Mouse (Mus musculus) urinary bladder, postnatal 4 days (tissue): ENCODE measurements around the gene Tbcel.
A peak's percentile ranks its signal among the peaks of the same experiment; 100 is the strongest.

ENCODE experiments used
- DNase-seq, 2 experiments: peaks; one replicate each; pipeline ENCODE4 v3.0.0; 2021 to 2022; ENCODE audit warnings: low spot score in 2 of 2

The Tbcel gene

GRCm38 (mm10) chr9:42507709-42508108 is at the start of gene Tbcel:
Tbcel (minus strand) TSS chr9:42507809.
- no peak for DNase-seq

DNA sequence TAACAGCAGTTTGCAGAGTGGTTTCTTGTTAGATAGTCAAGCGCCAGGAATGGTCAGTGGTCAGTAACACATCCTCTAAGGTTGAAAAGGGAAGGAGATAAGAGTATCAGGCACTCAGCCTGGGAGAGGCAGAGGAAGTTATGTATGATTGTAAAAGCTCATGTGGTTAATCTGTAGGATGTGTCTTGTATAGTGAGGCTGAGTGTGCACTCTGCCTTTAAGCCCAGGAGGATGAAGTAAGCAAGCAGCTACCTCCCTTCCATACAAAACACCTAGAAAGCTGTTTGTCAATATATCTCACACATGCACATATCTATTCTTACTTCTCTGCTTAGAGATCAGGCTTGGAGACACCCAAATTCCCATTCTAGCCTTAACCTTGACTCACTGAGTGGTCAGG is 47.6 kb upstream of the Tbcel start:
- no peak for DNase-seq

DNA sequence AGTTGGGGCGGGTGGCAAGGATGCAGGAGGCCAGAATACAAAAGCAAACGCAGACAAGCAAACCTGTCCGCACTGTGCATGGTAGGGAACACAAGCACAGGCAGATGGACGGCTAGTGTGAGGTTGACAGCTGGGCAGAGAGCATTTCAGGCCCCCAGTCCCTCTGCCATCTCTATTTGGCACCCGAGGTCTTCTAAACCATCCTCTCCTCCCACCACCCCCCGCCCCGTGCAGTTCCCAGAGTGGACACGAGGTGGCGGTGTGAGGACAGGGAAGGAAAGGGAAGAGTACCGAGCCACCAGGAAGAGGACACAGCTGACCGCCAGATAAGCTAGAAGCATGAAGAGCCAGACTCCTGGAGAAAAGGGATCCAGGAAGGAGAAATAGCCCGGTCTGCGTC is 42.5 kb upstream of the Tbcel start:
- peak; percentile 47 to 85 for DNase-seq

DNA sequence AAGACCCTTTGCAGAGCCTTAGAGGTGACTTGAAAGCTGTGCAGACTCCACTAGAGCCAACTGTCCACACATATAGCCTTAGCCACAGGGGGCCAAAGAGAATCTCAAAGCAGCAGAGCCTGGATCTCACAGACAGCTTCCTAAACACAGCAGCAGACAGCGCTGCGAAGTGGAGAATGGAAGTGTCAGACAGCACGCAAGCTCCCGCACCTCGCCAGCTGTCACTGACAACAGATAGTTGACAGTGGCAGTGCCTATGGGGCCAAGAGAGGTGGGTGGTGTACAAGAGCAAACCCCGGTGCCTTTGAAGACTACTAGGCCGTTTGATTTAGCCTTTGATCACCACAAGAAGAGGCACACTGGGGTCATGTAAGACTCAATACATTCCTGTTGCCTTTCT is 41.4 kb upstream of the Tbcel start:
- no peak for DNase-seq

DNA sequence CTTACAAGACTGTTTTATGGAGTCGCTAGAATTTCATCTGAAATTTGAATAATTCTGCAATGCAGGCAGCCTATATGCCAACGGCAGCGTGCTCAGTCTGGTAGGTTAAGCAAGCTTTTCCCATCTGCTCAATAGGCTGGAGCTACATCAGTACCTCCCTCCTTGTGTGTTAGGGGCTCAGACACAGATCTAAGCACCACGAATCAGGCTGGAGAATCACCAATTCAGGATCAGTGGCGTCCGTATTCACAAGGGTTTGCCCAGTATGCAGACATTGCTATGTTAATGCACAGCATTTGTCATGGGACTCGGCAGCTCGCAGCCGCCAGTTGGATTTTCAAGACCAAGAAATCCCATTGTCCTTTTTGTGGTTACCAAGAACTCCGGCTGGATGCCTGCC is 36.9 kb upstream of the Tbcel start:
- no peak for DNase-seq

GRCm38 (mm10) chr9:42533491-42533890 is 25.9 kb upstream of the Tbcel start:
- DNase-seq: no peak

DNA sequence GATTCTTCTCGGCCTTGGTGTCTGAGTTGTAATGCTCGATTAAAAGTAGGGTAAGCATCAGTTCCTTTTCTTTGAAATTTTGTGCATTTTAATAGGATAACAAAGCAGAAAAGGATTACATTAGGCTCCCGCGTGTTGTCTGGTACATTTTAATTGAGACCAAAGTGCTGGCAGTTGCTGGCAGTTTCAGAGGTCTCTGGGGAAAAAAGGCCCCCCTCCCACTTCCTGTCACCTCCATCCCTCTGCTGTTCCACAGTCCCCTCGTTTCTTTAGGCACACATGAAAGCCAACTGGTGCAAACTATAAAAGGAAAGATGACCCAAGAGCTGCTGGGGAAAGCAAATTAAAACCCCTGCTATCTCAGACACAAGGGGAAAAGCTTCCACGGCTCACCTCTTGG is 25.4 kb upstream of the Tbcel start:
- DNase-seq: no peak

DNA sequence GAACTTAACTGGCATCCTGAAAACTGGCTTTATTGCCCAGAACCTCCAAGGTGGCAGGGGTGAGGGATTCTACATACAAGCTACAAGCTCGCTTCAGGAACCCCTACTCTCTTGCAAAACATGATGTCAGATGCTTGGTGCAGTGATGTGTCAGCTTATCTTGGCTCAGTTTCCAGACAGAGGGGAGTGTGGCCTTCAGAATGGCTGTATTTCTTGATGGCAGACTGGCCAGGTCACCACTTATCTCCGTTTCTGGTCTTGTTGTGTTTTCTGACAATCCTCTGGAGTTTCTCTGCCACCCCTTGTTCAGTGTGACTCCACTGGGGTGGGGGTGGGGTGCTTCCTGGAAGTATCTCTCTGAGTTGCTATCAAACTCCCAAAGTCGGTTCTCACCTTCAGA is 24.3 kb upstream of the Tbcel start:
- DNase-seq: no peak

GRCm38 (mm10) chr9:42530221-42531152 is 22.9 kb upstream of the Tbcel start:
- DNase-seq: no peak

DNA sequence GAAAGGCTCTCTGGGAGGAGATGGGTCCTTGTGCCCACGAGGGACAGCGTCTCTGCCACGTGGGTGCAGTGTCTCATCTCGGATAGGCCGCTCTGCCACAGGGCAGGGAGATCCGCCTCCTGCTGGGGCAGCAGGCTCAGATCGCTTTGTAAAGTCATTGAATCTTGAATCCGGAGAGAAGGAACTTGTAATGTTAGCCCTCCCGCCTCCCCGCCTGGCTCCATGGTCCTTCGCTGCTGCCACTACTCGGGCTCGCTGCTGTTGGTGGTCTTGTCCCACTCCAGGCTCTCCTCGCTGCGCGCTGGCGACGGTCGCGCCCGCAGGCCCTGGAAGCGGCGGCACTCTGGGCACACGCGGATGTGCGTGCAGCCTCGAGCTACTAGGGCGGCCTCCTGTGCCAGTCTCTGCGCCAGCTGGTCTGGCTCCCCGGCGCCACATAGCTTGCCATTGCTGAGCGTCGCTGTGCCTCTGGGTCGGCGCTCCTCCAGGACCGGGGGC is 13.0 kb upstream of the Tbcel start:
- DNase-seq: no peak

- DNase-seq: no peak
These were observed 10.6 kb upstream of the Tbcel start for GRCm38 (mm10) chr9:42518163-42518562.

GRCm38 (mm10) chr9:42513159-42513558 is 5.5 kb upstream of the Tbcel start:
- no peak for DNase-seq

DNA sequence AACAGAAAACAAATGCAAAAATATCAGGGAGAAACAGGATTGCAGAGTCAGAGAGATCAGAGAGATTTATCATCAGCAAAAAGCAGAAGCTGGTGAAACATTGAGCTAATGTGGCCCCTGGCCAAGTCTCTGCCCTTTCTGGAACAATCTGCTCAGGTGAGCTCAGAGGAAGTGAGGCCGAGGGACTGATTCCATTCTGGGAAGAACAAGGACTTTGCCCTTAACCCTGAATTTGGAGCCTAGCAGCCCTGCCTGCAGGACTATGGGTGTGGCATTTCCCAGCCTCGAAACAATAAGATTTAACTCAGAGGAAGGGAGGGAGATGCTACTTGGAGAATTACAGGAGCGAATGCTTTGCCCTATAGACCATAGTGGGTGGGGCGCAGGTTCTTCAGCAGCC is 4.7 kb upstream of the Tbcel start:
- DNase-seq: no peak

- DNase-seq: no peak
These were observed 626 bp upstream of the Tbcel start for GRCm38 (mm10) chr9:42508235-42508634.

- DNase-seq: no peak
These were observed 587 bp downstream of the Tbcel start for GRCm38 (mm10) chr9:42507022-42507421.

GRCm38 (mm10) chr9:42504971-42505510 is 2.6 kb downstream of the Tbcel start:
- no peak for DNase-seq

GRCm38 (mm10) chr9:42504559-42504958 is 3.0 kb downstream of the Tbcel start:
- DNase-seq: no peak

GRCm38 (mm10) chr9:42503709-42504108 is 3.9 kb downstream of the Tbcel start:
- DNase-seq: no peak

- DNase-seq: no peak
These were observed 11.3 kb downstream of the Tbcel start for GRCm38 (mm10) chr9:42496296-42496695.

GRCm38 (mm10) chr9:42491780-42492179 is 15.8 kb downstream of the Tbcel start:
- no peak for DNase-seq

DNA sequence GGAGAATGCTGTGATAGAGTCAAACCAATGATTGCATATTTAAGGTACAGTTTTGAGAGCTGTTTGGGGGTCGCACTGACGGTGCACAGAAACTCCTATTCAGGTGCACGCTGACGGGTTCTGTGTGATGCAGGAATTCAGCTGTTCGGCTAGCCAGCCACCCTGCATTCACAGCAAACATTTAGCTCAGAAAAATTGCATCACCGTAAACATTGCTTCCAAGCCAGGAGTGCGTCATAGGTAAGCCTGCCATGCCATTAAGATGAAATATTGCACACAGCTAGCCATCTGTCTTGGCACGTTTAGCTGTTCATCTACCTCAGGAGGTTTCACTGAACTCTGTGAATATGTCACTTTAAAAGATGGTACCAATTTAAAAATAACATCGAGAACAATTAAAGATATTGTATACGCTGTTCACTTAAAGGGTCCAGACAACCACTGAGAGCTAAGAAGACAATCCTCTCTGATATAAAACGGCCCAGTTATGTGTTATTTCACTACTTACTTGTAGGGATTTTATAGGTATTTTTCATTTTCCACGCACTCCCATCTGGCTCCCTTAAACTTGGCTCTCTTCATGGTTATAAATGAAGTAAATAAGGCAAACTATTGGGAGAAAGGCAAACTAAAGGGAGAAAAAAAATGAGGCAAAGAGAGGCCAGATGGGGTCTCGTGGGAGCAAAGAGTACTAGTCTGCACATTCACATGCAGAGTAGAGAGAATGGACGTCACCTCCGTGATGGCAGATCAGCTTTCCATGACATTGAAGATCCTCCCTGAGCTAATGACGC is 16.8 kb downstream of the Tbcel start:
- no peak for DNase-seq

DNA sequence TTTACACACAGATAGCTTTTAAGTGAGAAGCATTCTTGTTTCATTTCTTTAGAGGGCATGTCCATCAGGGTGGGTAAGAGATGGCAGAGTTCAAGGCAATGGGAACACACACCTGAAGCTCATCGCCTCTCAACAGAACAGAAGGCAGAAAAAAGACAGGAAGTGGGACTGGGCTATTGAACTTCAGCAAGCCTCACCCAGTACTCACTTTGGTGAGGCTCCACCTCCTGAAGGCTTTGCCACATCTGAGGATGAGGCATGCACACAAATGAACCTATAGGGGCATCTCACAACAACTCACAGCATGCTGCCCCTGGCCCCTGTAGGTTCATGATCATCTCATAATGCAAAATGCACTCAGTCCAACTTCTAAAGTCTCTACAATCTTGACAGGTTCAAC is 19.5 kb downstream of the Tbcel start:
- DNase-seq: no peak
